In the genomic region with DNA sequence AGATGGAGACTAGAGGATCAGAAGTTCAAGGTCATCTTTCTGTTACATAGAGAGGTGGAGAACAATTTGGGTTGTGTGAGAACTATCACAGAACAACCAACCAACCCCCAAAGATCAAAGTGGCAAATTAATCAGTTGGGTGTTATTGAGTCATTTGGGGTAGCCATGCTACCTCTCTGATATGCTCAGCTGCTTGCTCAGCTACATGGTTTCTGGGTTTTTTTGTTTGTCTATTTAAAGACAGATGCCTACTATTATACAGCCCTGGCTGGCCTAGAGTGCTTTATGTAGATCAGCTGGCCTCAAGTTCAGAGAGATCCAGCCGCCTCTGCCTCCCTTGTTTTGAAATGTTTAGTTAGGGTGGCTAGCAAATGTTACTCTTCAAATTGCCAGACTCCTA, we compare ENCODE assay signal across 14 mouse cellular contexts. TPM values are rescaled to one million over a fixed set of nuclear protein-coding genes. Genes with fewer than 3 reads are reported as not detected.
DNase-seq lines count a peak whose midpoint lies in the region; ATAC-seq and TF ChIP-seq lines count a peak whose summit lies in the region.
"Had no signal": no experiment of that assay in that cellular context is flagged by ENCODE, and none has a peak within 500 bp of the region (broad histone marks: within the 10 kb centered on the region; RNA-seq: fewer than 3 reads in every experiment).

No protein-coding gene starts in this region.

- 0 out of 2 replicates have a peak overlapping the region, but pooled peaks have one; percentile 29 for H3K9ac ChIP-seq in heart, embryonic 16.5 days (ENCODE audit: low read length)
- H3K9ac ChIP-seq: forebrain, embryonic 15.5 days; neural tube, embryonic 12.5 days had no signal

- 0 out of 2 replicates have a peak overlapping the region, but pooled peaks have one; percentile 36 for H3K4me2 ChIP-seq in heart, embryonic 16.5 days (ENCODE audit: low read depth, low read length)
- H3K4me2 ChIP-seq: forebrain, embryonic 15.5 days; midbrain, embryonic 11.5 days; neural tube, embryonic 12.5 days had no signal

- no peak for ATAC-seq in heart, embryonic 16.5 days (replicated peaks; ENCODE audit: extremely low read depth, insufficient read depth, low FRiP score)
- no peak for ATAC-seq in megakaryocyte, adult 5-6 weeks (ENCODE audit: poor library complexity, severe bottlenecking)
- ATAC-seq: forebrain, embryonic 15.5 days; hindbrain, postnatal 0 days had no signal

- H3K27ac ChIP-seq in heart, embryonic 16.5 days (ENCODE audit: low read length) = peak overlapping the region; percentile 87
- H3K27ac ChIP-seq in brown adipose tissue, adult 24 weeks (replicated peaks; ENCODE audit: low read depth, low read length) = peak overlapping the region; percentile 43
- H3K27ac ChIP-seq in small intestine, adult 2 months (ENCODE audit: insufficient read depth, low read depth, low read length) = peak overlapping the region; percentile 44
- H3K27ac ChIP-seq: forebrain, embryonic 15.5 days; hindbrain, postnatal 0 days; limb, embryonic 10.5 days; neural tube, embryonic 12.5 days had no signal

- H3K4me3 ChIP-seq in heart, embryonic 16.5 days (ENCODE audit: low read length) = no peak overlapping the region
- H3K4me3 ChIP-seq in megakaryocyte, embryonic 14.5 days (replicated peaks) = peak overlapping the region; percentile 89
- no peak overlapping the region for H3K4me3 ChIP-seq in brown adipose tissue, adult 24 weeks (ENCODE audit: insufficient read depth, low read depth, low read length)
- no peak overlapping the region for H3K4me3 ChIP-seq in small intestine, adult 2 months (ENCODE audit: low read depth, low read length)
- H3K4me3 ChIP-seq: forebrain, embryonic 15.5 days; limb, embryonic 10.5 days; neural tube, embryonic 12.5 days had no signal

- 90% methylated on average over 1 of the region's 1 CpGs for WGBS in heart, embryonic 16.5 days
- WGBS in small intestine, adult 2 months = 67% methylated on average over 1 of the region's 1 CpGs

- no peak for DNase-seq in heart, postnatal 36 days
- DNase-seq in urinary bladder, postnatal 25 days (ENCODE audit: low spot score) = no peak
- no peak for DNase-seq in gastrocnemius, postnatal 14 days
- DNase-seq: cerebellum, adult 9-11 months had no signal

- TF ChIP-seq CTCF in small intestine, adult 2 months (IDR thresholded peaks at IDR 0.05; ENCODE audit: extremely low read depth, insufficient read length, insufficient replicate concordance, low read depth, low read length) = no peak

- H3K4me1 ChIP-seq in heart, embryonic 16.5 days (ENCODE audit: control insufficient read depth, insufficient read depth, low read length) = peaks cover 25% of the 10 kb centered on the region
- peaks cover 88% of the 10 kb centered on the region for H3K4me1 ChIP-seq in megakaryocyte, embryonic 14.5 days
- peaks cover 32% of the 10 kb centered on the region for H3K4me1 ChIP-seq in brown adipose tissue, adult 24 weeks (ENCODE audit: control insufficient read depth, insufficient read depth, insufficient read length, low read length)
- H3K4me1 ChIP-seq in small intestine, adult 2 months (ENCODE audit: control insufficient read depth, insufficient read depth, insufficient read length, low read length) = peaks cover 28% of the 10 kb centered on the region; the same call in 1 of the 2 replicates
- H3K4me1 ChIP-seq: forebrain, embryonic 15.5 days; limb, embryonic 10.5 days; neural tube, embryonic 12.5 days had no signal

- TF ChIP-seq POLR2A in small intestine, adult 2 months (IDR thresholded peaks at IDR 0.05; ENCODE audit: low read depth, low read length) = no peak

- intact Hi-C loops in heart, postnatal 36 days (cut with DNase I) = no loop called here
- intact Hi-C loops in gastrocnemius, postnatal 14 days (cut with DNase I; ENCODE audit: low total_unique reads) = no loop called here

- no peaks in the 10 kb centered on the region for H3K9me3 ChIP-seq in heart, embryonic 16.5 days (replicated peaks; ENCODE audit: control insufficient read depth, low read length)
- no peaks in the 10 kb centered on the region for H3K9me3 ChIP-seq in megakaryocyte, embryonic 14.5 days
- H3K9me3 ChIP-seq: forebrain, embryonic 15.5 days; limb, embryonic 10.5 days; neural tube, embryonic 12.5 days had no signal

- no peaks in the 10 kb centered on the region for H3K36me3 ChIP-seq in heart, embryonic 16.5 days (ENCODE audit: control insufficient read depth, insufficient read depth)
- H3K36me3 ChIP-seq in megakaryocyte, embryonic 14.5 days (replicated peaks; ENCODE audit: low read length) = peaks cover 15% of the 10 kb centered on the region
- H3K36me3 ChIP-seq in small intestine, adult 2 months (ENCODE audit: control insufficient read depth, insufficient read depth, low read length) = peaks cover 2% of the 10 kb centered on the region; the same call in 1 of the 2 replicates
- H3K36me3 ChIP-seq: forebrain, embryonic 15.5 days; limb, embryonic 10.5 days; neural tube, embryonic 12.5 days had no signal

- H3K27me3 ChIP-seq in heart, embryonic 16.5 days (ENCODE audit: control insufficient read depth, insufficient read depth, low read length) = no peaks in the 10 kb centered on the region
- H3K27me3 ChIP-seq in megakaryocyte, embryonic 14.5 days (replicated peaks) = no peaks in the 10 kb centered on the region
- H3K27me3 ChIP-seq in small intestine, adult 2 months (ENCODE audit: control insufficient read depth, insufficient read depth, low read length) = no peaks in the 10 kb centered on the region
- H3K27me3 ChIP-seq: forebrain, embryonic 15.5 days; neural tube, embryonic 12.5 days had no signal

RNA-seq across cellular contexts. Expression of a gene that starts 39.7 kb away (rescaled TPM):
- 26.8 and 27.6 TPM in 2 replicates for polyA plus RNA-seq in heart, embryonic 16.5 days (2015; fragmentation: Nextera tagmentation; extraction: Ambion mirVana)
- 10 to 100 TPM; 20.7 to 22.0 TPM for total RNA-seq in heart, postnatal 36 days (2021)
- polyA plus RNA-seq in megakaryocyte, embryonic 14.5 days (2012; ENCODE audit: insufficient read depth, low replicate concordance) = 3.9 and 4.4 TPM in 2 replicates
- total RNA-seq in megakaryocyte, adult 5-6 weeks (2015) = 31.4 and 38.6 TPM in 2 replicates
- 72.6 and 75.8 TPM in 2 replicates for total RNA-seq in megakaryocyte, adult 5-6 weeks (2017)
- 25.0 and 28.1 TPM in 2 replicates for polyA plus RNA-seq in brown adipose tissue, adult 24 weeks (2012; ENCODE audit: insufficient read depth, insufficient read length, missing spikeins)
- polyA plus RNA-seq in small intestine, adult 2 months (2012; rRNA removed) = 0.98 and 2.0 TPM in 2 replicates
- 10 to 100 TPM; 20.0 to 21.2 TPM for total RNA-seq in gastrocnemius, postnatal 14 days (2021)

RNA-seq across cellular contexts. Expression of a gene that starts 40.1 kb away (rescaled TPM):
- 9.9 and 12.3 TPM in 2 replicates for polyA plus RNA-seq in heart, embryonic 16.5 days (2015; fragmentation: Nextera tagmentation; extraction: Ambion mirVana)
- 10 to 100 TPM; 13.8 to 17.4 TPM for total RNA-seq in heart, postnatal 36 days (2021)
- polyA plus RNA-seq in megakaryocyte, embryonic 14.5 days (2012; ENCODE audit: insufficient read depth, low replicate concordance) = 1.5 and 3.9 TPM in 2 replicates
- 66.4 and 69.3 TPM in 2 replicates for total RNA-seq in megakaryocyte, adult 5-6 weeks (2015)
- 138 and 142 TPM in 2 replicates for total RNA-seq in megakaryocyte, adult 5-6 weeks (2017)
- polyA plus RNA-seq in brown adipose tissue, adult 24 weeks (2012; ENCODE audit: insufficient read depth, insufficient read length, missing spikeins) = 10.0 and 11.5 TPM in 2 replicates
- polyA plus RNA-seq in small intestine, adult 2 months (2012; rRNA removed) = 6.4 and 20.1 TPM in 2 replicates
- 1 to 10 TPM; 8.2 to 8.3 TPM for total RNA-seq in gastrocnemius, postnatal 14 days (2021)
